Mouse (Mus musculus) embryonic facial prominence, embryonic 13.5 days (tissue): Measurements from ENCODE around the gene Reep3. TPM values are rescaled to one million over a fixed set of nuclear protein-coding genes. Genes with fewer than 3 reads are reported as not detected.

Source experiments
- ATAC-seq: fragments of 200-750 bp; cut with Nextera tagmentation; 2 replicates; pipeline ENCODE4 v1.8.0; 2017; ENCODE audit warnings: low read depth; ENCODE audit not compliant: insufficient number of reproducible peaks, insufficient read depth, low FRiP score, low TSS enrichment
- H3K27ac ChIP-seq: fragments of 300-500 bp; sonication (generic); 2 replicates; pipeline ENCODE4 v1.5.1; 2015; ENCODE audit warnings: moderate library complexity, mild to moderate bottlenecking, inconsistent platforms
- H3K27me3 ChIP-seq: fragments of 300-500 bp; sonication (generic); 2 replicates; pipeline ENCODE4 v1.6.1; 2015; ENCODE audit warnings: mild to moderate bottlenecking, inconsistent platforms
- H3K36me3 ChIP-seq: fragments of 300-500 bp; sonication (generic); 2 replicates; pipeline ENCODE4 v1.6.1; 2015; ENCODE audit warnings: mild to moderate bottlenecking, inconsistent platforms
- H3K4me1 ChIP-seq: fragments of 300-500 bp; sonication (generic); 2 replicates; pipeline ENCODE4 v1.6.1; 2015; ENCODE audit warnings: inconsistent platforms
- H3K4me2 ChIP-seq: fragments of 300-500 bp; sonication (generic); 2 replicates; pipeline ENCODE4 v1.6.1; 2015; ENCODE audit warnings: moderate library complexity, mild to moderate bottlenecking, inconsistent platforms
- H3K4me3 ChIP-seq: fragments of 300-500 bp; sonication (generic); 2 replicates; pipeline ENCODE4 v1.5.1; 2015; ENCODE audit warnings: mild to moderate bottlenecking, inconsistent platforms
- H3K9ac ChIP-seq: fragments of 300-500 bp; sonication (generic); 2 replicates; pipeline ENCODE4 v1.6.1; 2015; ENCODE audit warnings: mild to moderate bottlenecking, inconsistent platforms
- H3K9me3 ChIP-seq: fragments of 300-500 bp; sonication (generic); 2 replicates; pipeline ENCODE4 v1.6.1; 2016; ENCODE audit warnings: inconsistent platforms
- WGBS: fragments of 180-500 bp; shearing (Covaris S2); methylation state at CpG from one replicate; pipeline ENCODE4 v1.1.7; 2015; ENCODE audit warnings: mixed read lengths; 5-methylcytosine and 5-hydroxymethylcytosine counted together
- polyA plus RNA-seq: library from polyadenylated mRNA; unstranded; fragments of >200 nt; fragmentation: Nextera tagmentation; extraction: Ambion mirVana; gene quantifications from 2 replicates; pipeline ENCODE4 v1.2.1, GENCODE M21; 2015

Reep3 gene
- polyA plus RNA-seq, 1 experiment from 2014 or later, result 46.3 TPM

- Histone ChIP-seq H3K4me1 (peaks cover 46% of the 10 kb centered on the region), H3K27me3 (no peaks in the 10 kb centered on the region), H3K36me3 (no peaks in the 10 kb centered on the region), H3K9me3 (no peaks in the 10 kb centered on the region), H3K4me2 (no peak overlapping the region), H3K9ac (no peak overlapping the region), H3K27ac (peak overlapping the region; percentile 48; the same call in 1 of the 2 replicates), H3K4me3 (no peak overlapping the region)
- peak; percentile 67; the same call in 1 of the 2 replicates for ATAC-seq
- 58% methylated on average over 18 of the region's 18 CpGs for WGBS
Observed at GRCm38 (mm10) chr10:67047712-67048645, 48.8 kb downstream of the Reep3 start.

GRCm38 (mm10) chr10:67045192-67045899, 51.4 kb downstream of the Reep3 start:
- no peaks in the 10 kb centered on the region for H3K36me3 ChIP-seq
- H3K9ac ChIP-seq, result no peak overlapping the region
- H3K4me3 ChIP-seq, result no peak overlapping the region
- no peak for ATAC-seq
- 17% methylated on average over 12 of the region's 12 CpGs for WGBS
- H3K27me3 ChIP-seq, result no peaks in the 10 kb centered on the region
- peaks cover 27% of the 10 kb centered on the region for H3K4me1 ChIP-seq
- no peaks in the 10 kb centered on the region for H3K9me3 ChIP-seq
- H3K27ac ChIP-seq, result peak overlapping the region; percentile 52
- peak overlapping the region; percentile 3; the same call in 1 of the 2 replicates for H3K4me2 ChIP-seq

- 72% methylated on average over 5 of the region's 5 CpGs for WGBS
- no peak overlapping the region for H3K4me2 ChIP-seq
- ATAC-seq, result no peak
- no peak overlapping the region for H3K9ac ChIP-seq
- no peak overlapping the region for H3K27ac ChIP-seq
- no peaks in the 10 kb centered on the region for H3K27me3 ChIP-seq
- H3K4me3 ChIP-seq, result no peak overlapping the region
- no peaks in the 10 kb centered on the region; the same call in 1 of the 2 replicates for H3K36me3 ChIP-seq
- no peaks in the 10 kb centered on the region for H3K9me3 ChIP-seq
- H3K4me1 ChIP-seq, result peaks cover 27% of the 10 kb centered on the region
Observed at GRCm38 (mm10) chr10:67044346-67044745, 52.4 kb downstream of the Reep3 start.

GRCm38 (mm10) chr10:67043236-67043635, 53.5 kb downstream of the Reep3 start:
- no peak overlapping the region for H3K9ac ChIP-seq
- no peak for ATAC-seq
- 88% methylated on average over 7 of the region's 7 CpGs for WGBS

GRCm38 (mm10) chr10:67040410-67040809, 56.3 kb downstream of the Reep3 start:
- Histone ChIP-seq H3K4me3 (no peak overlapping the region), H3K4me2 (no peak overlapping the region), H3K27me3 (no peaks in the 10 kb centered on the region), H3K9ac (no peak overlapping the region), H3K4me1 (peaks cover 20% of the 10 kb centered on the region), H3K36me3 (peaks cover 11% of the 10 kb centered on the region), H3K27ac (no peak overlapping the region), H3K9me3 (no peaks in the 10 kb centered on the region)
- ATAC-seq, result no peak
- 97% methylated on average over 3 of the region's 3 CpGs for WGBS

More at GRCm38 (mm10) chr10:67043236-67043635, 53.5 kb downstream of the Reep3 start:
- Histone ChIP-seq H3K9me3 (no peaks in the 10 kb centered on the region), H3K4me1 (peaks cover 29% of the 10 kb centered on the region), H3K36me3 (no peaks in the 10 kb centered on the region; the same call in 1 of the 2 replicates), H3K4me2 (no peak overlapping the region), H3K4me3 (no peak overlapping the region), H3K27me3 (no peaks in the 10 kb centered on the region), H3K27ac (no peak overlapping the region)

- Histone ChIP-seq H3K27ac (no peak overlapping the region), H3K9ac (no peak overlapping the region), H3K27me3 (no peaks in the 10 kb centered on the region), H3K9me3 (no peaks in the 10 kb centered on the region), H3K4me1 (peaks cover 12% of the 10 kb centered on the region; the same call in 1 of the 2 replicates), H3K36me3 (peaks cover 11% of the 10 kb centered on the region), H3K4me2 (no peak overlapping the region), H3K4me3 (no peak overlapping the region)
- ATAC-seq, result no peak
- 60% methylated on average over 17 of the region's 17 CpGs for WGBS
Observed at GRCm38 (mm10) chr10:67039001-67039400, 57.7 kb downstream of the Reep3 start.

- H3K27ac ChIP-seq, result 0 out of 2 replicates have a peak overlapping the region, but pooled peaks have one; percentile 11
Observed at GRCm38 (mm10) chr10:67036542-67036941, 60.2 kb downstream of the Reep3 start.

GRCm38 (mm10) chr10:67036141-67036540, 60.6 kb downstream of the Reep3 start:
- Histone ChIP-seq H3K9me3 (no peaks in the 10 kb centered on the region), H3K27ac (0 out of 2 replicates have a peak overlapping the region, but pooled peaks have one; percentile 11), H3K36me3 (peaks cover 19% of the 10 kb centered on the region), H3K27me3 (no peaks in the 10 kb centered on the region), H3K4me2 (no peak overlapping the region), H3K4me3 (no peak overlapping the region), H3K9ac (peak overlapping the region; percentile 11; the same call in 1 of the 2 replicates), H3K4me1 (peaks cover 15% of the 10 kb centered on the region; the same call in 1 of the 2 replicates)
- no peak for ATAC-seq
- 83% methylated on average over 5 of the region's 5 CpGs for WGBS

More at GRCm38 (mm10) chr10:67036542-67036941, 60.2 kb downstream of the Reep3 start:
- 88% methylated on average over 10 of the region's 10 CpGs for WGBS
- Histone ChIP-seq H3K36me3 (peaks cover 15% of the 10 kb centered on the region), H3K27me3 (no peaks in the 10 kb centered on the region), H3K9ac (peak overlapping the region; percentile 11; the same call in 1 of the 2 replicates), H3K4me3 (no peak overlapping the region), H3K9me3 (no peaks in the 10 kb centered on the region), H3K4me2 (no peak overlapping the region), H3K4me1 (peaks cover 15% of the 10 kb centered on the region; the same call in 1 of the 2 replicates)
- ATAC-seq, result no peak

GRCm38 (mm10) chr10:67031186-67031585, 65.6 kb downstream of the Reep3 start:
- no peak for ATAC-seq
- Histone ChIP-seq H3K4me3 (no peak overlapping the region), H3K36me3 (peaks cover 22% of the 10 kb centered on the region), H3K9me3 (no peaks in the 10 kb centered on the region), H3K9ac (no peak overlapping the region), H3K4me2 (no peak overlapping the region), H3K27me3 (no peaks in the 10 kb centered on the region), H3K27ac (no peak overlapping the region), H3K4me1 (0 out of 2 replicates have a peak, but pooled peaks cover 7% of the 10 kb centered on the region)
- 87% methylated on average over 7 of the region's 7 CpGs for WGBS

- no peak overlapping the region for H3K27ac ChIP-seq
- peaks cover 15% of the 10 kb centered on the region for H3K4me1 ChIP-seq
- WGBS, result 86% methylated on average over 12 of the region's 12 CpGs
Observed at GRCm38 (mm10) chr10:67029297-67029696, 67.4 kb downstream of the Reep3 start.

GRCm38 (mm10) chr10:67026375-67026774, 70.4 kb downstream of the Reep3 start:
- Histone ChIP-seq H3K27me3 (no peaks in the 10 kb centered on the region), H3K9ac (no peak overlapping the region), H3K9me3 (no peaks in the 10 kb centered on the region), H3K27ac (no peak overlapping the region), H3K4me1 (peaks cover 10% of the 10 kb centered on the region), H3K4me2 (no peak overlapping the region), H3K36me3 (peaks cover 16% of the 10 kb centered on the region), H3K4me3 (no peak overlapping the region)
- no peak for ATAC-seq
- WGBS, result 82% methylated on average over 8 of the region's 8 CpGs

More at GRCm38 (mm10) chr10:67029297-67029696, 67.4 kb downstream of the Reep3 start:
- Histone ChIP-seq H3K27me3 (no peaks in the 10 kb centered on the region), H3K4me2 (no peak overlapping the region), H3K36me3 (peaks cover 15% of the 10 kb centered on the region; the same call in 1 of the 2 replicates), H3K9me3 (no peaks in the 10 kb centered on the region), H3K9ac (no peak overlapping the region), H3K4me3 (no peak overlapping the region)
- ATAC-seq, result no peak
